Mouse (Mus musculus) naive thymus-derived CD4-positive, alpha-beta T cell, adult 5 months (primary cell): Measurements from ENCODE around the gene Olfr709-ps1. TPM values are rescaled to one million over a fixed set of nuclear protein-coding genes. Genes with fewer than 3 reads are reported as not detected.

ENCODE experiments used
- polyA plus RNA-seq: library from polyadenylated mRNA; unstranded; fragments of 100-300 nt; shearing (Covaris generic); gene quantifications from one replicate; pipeline ENCODE4 v1.2.1, GENCODE M21; 2017

Olfr709-ps1 gene
- polyA plus RNA-seq, result not detected

DNA sequence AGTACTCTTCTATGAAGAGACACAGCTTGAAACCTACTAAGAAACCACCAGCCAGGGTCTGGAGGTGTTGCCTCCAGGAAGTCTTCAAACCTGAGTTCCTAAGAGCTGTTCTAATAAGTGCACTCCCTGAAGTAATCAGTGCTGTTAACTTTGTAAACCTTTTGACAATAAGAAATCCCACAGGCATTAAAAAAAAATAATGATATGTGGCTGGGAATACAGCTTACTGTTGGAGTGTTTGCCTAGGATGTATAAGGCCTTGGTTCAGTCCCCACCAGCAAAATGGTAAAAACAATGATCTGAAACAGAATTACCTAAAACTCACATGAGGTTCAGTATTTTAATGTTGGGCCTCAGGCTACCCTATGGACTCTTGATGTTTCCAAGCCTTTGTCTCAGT, at the start of gene Olfr709-ps1:
Gene Olfr709-ps1, minus strand, starts transcription at position 101 of the 400 bp plus-strand sequence.

DNA sequence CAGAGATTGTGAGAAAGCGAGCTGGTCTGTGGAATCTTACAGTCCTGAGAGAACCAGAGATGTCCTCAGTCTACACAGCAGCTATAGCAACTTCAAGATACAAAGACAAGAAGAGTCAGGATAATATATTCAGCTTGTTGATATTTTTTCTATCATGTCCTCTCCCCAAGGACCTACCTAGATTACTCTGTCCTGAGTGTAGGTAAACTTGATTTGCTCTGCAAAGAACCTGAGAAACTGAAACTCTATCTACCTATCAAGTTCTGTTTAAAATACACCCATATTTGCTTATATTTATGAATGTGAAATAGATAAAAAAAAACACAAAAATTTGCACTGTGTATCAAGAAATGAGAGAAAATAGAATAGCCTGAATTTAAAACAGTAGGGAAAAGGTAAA, 43.3 kb upstream of the Olfr709-ps1 start, which contains the start of gene Olfr711:
Gene Olfr711, minus strand, starts transcription at position 101 of the 400 bp plus-strand sequence.

DNA sequence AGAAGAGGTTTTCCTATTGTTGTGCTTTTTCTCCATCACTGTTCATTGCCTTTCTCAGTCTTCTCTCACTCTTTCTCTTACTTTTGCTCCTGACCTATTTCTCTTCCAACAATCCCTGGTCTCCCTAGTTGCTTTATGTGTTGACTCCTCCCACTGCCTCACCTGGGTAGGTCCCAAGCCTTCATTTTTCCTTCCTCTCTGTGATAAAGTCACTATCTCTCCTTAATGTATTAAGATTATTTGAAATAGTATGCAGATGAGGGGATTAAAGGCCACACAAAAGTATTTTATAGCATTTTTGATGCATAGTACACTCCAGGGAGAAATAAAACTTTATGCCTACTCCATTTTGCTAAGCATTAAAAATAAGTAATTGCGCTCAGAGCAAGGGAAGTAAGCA, 31.8 kb upstream of the Olfr709-ps1 start, which contains the start of gene Olfr6:
Gene Olfr6, minus strand, starts transcription at position 101 of the 400 bp plus-strand sequence.

DNA sequence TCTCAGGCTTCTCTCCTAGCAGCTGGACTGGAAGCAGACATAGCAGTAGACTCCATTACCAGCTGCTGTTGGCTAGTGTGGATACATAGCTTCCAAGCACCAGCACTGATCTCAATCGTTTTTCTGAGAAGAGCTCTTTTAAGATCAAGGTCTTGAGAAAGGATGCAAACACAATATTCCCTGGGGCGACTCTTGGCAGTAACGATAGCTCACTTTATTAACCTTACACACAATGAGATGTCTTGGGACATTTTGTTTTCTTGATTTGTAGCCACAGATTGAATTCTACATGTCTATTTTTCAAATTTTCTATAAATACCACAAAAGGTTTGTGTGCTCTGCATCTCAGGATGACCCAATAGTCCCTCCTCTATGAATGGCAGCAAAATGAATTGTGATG, 16.2 kb upstream of the Olfr709-ps1 start, which contains the start of gene Olfr710:
Gene Olfr710, minus strand, starts transcription at position 101 of the 400 bp plus-strand sequence.

DNA sequence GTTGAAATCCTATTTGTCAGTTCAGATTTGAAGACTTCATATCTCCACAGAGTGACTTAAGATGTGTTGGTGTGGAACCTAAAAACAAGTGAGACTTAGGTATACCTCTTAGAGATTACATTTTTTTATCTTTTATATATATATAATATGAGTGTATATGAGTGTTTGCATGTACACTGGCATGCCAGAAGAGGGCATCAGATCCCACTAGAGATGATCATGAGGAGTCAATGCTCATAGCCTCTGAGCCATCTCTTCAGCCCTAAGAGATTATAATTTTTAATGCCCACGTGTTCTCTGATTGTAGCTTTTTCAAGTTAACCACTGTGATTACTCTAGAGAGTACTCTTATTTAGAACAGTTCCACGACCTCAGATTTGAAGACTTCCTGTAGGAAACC, 24.3 kb downstream of the Olfr709-ps1 start, which contains the start of gene Olfr1532-ps1:
Gene Olfr1532-ps1, plus strand, starts transcription at position 326 of the 400 bp plus-strand sequence.

DNA sequence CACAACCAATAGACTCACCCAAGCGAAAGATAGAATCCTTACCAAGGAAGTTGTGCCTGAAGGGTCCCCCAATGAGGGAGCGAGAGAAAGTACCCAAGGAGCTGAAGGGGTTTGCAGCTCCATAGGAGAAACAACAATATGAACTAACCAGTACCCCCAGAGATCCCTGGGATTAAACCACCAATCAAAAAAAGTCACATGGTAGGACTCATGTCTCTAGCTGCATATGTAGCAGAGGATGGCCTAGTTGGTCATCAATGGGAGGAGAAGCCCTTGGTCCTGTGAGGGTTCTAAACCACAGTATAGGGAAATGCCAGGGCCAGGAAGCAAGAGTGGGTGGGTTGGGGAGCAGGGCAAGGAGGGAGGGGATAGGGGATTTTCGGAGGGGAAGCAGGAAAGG, 30.9 kb downstream of the Olfr709-ps1 start, which contains the start of gene Olfr707:
Gene Olfr707, minus strand, starts transcription at position 101 of the 400 bp plus-strand sequence.

DNA sequence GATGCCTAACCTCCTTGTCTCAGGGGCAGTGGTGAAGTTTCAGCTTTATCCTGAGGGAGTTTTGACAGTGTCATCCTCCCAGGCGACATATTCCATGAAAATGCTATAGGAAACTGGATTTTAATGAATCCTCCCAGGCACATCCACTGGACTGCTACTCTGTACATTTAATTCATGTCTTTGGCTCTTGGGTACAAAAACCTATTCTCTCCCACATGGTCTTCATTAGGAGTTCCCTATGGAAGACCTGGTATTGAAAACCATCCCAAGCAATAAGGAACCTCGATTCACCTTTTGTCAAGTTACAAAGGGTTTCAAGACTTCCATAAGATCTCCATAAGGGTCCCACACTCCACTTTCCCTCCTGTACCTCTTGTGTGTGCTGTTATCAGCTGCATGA, 44.0 kb downstream of the Olfr709-ps1 start, which contains the start of gene Olfr706:
Gene Olfr706, minus strand, starts transcription at position 101 of the 400 bp plus-strand sequence.

DNA sequence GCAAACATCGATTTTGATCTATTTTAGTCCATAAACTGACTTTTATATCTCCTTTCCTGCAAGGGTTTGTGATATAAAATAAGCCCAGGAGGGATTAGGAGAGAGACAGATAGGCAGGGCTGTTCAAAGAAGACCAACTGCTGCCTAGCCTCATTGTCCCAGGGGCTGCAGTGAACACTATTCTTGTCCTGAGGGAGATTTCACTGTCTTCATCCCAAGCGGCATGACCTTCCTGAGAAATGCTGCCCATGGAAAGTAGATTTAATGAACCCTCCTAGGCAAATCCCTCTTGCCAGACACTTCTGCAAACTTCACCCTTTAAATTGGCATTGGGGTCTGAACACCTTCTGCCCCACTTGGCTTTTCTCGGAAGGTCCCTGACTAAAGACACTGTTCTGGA, 55.2 kb downstream of the Olfr709-ps1 start, which contains the start of gene Olfr705:
Gene Olfr705, minus strand, starts transcription at position 101 of the 400 bp plus-strand sequence.

Other genes starting within 250 kb of the Olfr709-ps1 start
- gene Olfr694, start 240.4 kb downstream of the Olfr709-ps1 start, polyA plus RNA-seq, result not detected
- gene Olfr695, start 215.8 kb downstream of the Olfr709-ps1 start, polyA plus RNA-seq, result not detected
- not detected for gene Olfr697, start 189.8 kb downstream of the Olfr709-ps1 start, polyA plus RNA-seq
- gene Olfr698, start 176.8 kb downstream of the Olfr709-ps1 start, polyA plus RNA-seq, result not detected
- gene Olfr699, start 139.0 kb downstream of the Olfr709-ps1 start, polyA plus RNA-seq, result not detected
- gene Olfr700, start 123.4 kb downstream of the Olfr709-ps1 start, polyA plus RNA-seq, result not detected
- gene Olfr701, start 118.1 kb downstream of the Olfr709-ps1 start, polyA plus RNA-seq, result not detected
- gene Olfr702, start 98.3 kb downstream of the Olfr709-ps1 start, polyA plus RNA-seq, result not detected
- not detected for gene Olfr703, start 88.9 kb downstream of the Olfr709-ps1 start, polyA plus RNA-seq
- not detected for gene Olfr704, start 69.0 kb downstream of the Olfr709-ps1 start, polyA plus RNA-seq
- not detected for gene Olfr705, start 55.3 kb downstream of the Olfr709-ps1 start, polyA plus RNA-seq
- gene Olfr706, start 44.1 kb downstream of the Olfr709-ps1 start, polyA plus RNA-seq, result not detected
- gene Olfr707, start 31.0 kb downstream of the Olfr709-ps1 start, polyA plus RNA-seq, result not detected
- not detected for gene Olfr1532-ps1, start 24.2 kb downstream of the Olfr709-ps1 start, polyA plus RNA-seq
- gene Olfr710, start 16.1 kb upstream of the Olfr709-ps1 start, polyA plus RNA-seq, result not detected
- not detected for gene Olfr6, start 31.7 kb upstream of the Olfr709-ps1 start, polyA plus RNA-seq
- not detected for gene Olfr711, start 43.2 kb upstream of the Olfr709-ps1 start, polyA plus RNA-seq
- gene Olfr2, start 73.9 kb upstream of the Olfr709-ps1 start, polyA plus RNA-seq, result not detected
- gene Olfr713, start 99.0 kb upstream of the Olfr709-ps1 start, polyA plus RNA-seq, result not detected
- not detected for gene Olfr714, start 138.8 kb upstream of the Olfr709-ps1 start, polyA plus RNA-seq
- gene Olfr17, start 161.0 kb upstream of the Olfr709-ps1 start, polyA plus RNA-seq, result not detected
- 0.14 TPM for gene Olfr715b, start 178.2 kb upstream of the Olfr709-ps1 start, polyA plus RNA-seq
- gene Olfr715, start 198.9 kb upstream of the Olfr709-ps1 start, polyA plus RNA-seq, result not detected
- gene Olfr716, start 206.1 kb upstream of the Olfr709-ps1 start, polyA plus RNA-seq, result not detected
- gene Nlrp14, start 234.8 kb upstream of the Olfr709-ps1 start, polyA plus RNA-seq, result not detected